Mouse (Mus musculus): Measurements from ENCODE around the gene Cdh9.

The Cdh9 gene

DNA sequence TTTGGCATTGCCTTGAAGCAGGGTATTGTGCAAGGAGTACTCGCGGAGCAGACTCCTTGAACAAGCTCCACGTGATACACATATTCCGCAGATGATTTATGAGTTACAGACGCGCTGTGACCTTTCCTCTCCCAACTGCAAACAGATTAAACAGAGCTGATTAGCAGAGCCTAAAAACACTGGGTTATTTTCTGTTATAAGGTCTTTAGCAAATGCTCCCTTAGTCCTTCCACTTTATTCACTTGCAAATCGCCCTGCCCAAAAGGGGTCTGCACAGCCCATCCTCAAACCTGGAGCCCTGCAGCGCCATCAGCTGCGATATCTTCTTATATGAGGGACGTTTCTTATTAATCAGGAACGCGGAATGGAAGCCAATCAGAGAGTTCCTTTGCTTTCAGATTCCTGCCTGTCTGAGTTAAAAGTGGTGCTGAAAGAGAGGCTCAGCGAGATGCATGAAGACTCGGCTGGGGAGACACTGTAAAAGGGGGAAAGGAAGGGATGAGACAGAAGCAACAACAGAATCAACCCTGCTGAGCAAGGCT, at the start of gene Cdh9:
Gene Cdh9, plus strand, starts transcription at position 287 of the 542 bp plus-strand sequence.
- peak; percentile 34 to 54 for DNase-seq (ENCODE audit: low spot score in 2 of 2)

DNA sequence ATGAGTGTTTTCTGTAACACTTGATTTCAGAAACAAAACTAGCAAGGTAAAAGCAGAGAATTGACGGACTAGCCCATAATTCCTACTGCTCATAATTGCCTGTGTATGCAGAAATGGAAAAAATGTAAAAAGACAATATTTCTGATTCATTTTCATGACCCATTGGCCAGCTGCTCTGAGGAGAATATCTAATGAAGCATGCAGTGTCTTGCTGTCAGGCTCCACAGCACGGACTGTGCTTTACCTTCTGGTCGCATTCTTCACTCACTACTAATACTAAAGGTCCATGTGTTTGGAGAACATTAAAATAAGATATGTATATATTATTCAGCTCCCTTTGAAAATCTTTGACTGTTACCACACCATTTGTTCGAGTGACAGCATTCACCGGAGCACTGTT, 49.5 kb upstream of the Cdh9 start:
- DNase-seq (ENCODE audit: low spot score in 2 of 2): no peak

DNA sequence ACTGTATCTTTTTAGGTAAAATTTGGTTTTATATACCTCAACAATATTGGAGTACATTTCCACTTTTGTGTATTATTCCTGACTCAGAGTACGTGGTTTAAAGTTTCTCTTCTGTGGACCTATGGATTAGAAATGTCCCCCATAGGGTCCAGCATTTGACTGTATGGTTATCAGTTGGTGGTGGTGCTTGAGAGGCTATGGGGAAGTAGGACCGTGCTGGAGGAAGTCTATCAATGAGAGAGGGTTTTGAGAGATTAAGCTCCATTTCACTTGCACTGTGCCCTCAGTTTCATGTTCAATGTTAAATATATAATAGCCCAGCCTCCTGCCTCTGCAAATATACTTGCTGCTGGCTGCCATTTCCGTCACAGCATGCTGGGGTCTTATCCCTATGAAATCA, 28.7 kb upstream of the Cdh9 start:
- DNase-seq (ENCODE audit: low spot score in 2 of 2): no peak

DNA sequence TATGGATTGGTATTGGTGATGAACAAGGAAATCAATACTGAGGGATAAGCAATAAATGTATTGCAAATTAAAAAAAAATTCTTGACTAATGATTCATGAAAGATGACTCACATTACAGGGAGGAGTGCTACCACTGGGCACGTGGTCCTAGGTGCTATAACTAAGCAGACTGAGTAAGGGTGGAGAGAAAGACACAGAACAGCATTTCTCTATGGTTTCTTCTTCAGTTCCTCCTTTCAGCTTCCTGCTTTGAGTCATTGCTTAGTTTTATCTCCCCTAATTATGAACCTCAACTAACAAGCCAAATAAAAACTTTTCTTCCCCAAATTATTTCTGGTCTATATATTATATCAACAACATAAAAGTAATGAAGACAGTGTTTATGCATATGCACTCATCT, 26.2 kb upstream of the Cdh9 start:
- no peak for DNase-seq (ENCODE audit: low spot score in 2 of 2)

DNA sequence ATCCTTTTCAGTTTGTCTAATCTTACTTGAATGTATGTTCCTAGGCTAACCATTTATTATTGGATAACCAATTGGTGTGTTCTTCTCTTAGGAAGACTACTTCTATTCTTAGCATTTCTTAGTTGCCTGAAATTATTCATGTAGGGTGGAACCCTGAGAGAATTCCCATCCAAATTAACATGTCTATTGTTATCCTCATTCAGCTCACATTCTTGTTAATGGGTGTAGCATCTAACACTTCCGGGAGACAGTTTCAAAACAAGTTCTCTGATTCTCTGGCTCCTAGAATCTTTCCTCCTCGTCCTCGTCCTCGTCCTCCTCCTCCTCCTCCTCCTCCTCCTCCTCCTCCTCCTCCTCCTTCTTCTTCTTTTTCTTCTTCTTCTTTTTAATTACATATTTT, 10.5 kb downstream of the Cdh9 start:
- no peak for DNase-seq (ENCODE audit: low spot score in 2 of 2)

DNA sequence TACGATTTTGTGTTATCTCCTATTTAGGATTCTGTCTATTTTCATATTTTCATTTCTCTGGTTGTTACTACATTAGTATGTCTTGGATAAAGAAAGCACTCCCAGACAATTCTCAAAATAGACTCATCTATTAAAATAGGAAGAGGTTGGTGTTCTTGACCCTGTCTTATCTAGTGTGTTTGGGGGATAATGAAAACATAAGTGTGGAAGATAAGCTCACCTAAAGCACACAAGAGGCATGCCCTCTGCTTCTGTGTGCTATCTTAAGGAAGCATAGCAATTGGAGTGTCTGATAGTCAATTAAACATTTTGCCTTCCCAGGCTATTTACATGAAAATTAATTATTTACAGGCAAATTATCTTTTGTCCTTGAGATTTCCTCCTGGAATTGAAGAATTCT, 18.1 kb downstream of the Cdh9 start:
- DNase-seq (ENCODE audit: low spot score in 2 of 2): no peak

DNA sequence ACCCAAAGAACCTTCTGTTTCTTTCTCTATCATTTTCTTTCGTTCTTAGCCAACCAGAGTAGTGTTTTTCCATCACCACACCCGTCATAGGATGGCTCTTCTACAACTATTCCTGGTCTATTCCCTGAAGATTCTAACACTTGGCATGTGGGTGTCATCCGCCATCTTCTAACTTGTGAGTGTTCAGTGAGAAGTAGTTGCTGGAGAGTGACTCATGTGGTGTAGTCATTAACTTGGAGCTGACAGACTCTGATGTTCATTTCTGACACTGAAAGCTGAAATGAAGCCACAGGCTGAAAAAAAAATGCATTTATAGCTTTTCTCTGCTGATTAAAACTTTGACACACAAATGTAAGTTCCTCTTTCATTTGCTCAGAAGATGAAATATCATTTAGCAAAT, 34.7 kb downstream of the Cdh9 start:
- DNase-seq (ENCODE audit: low spot score in 2 of 2): no peak

DNA sequence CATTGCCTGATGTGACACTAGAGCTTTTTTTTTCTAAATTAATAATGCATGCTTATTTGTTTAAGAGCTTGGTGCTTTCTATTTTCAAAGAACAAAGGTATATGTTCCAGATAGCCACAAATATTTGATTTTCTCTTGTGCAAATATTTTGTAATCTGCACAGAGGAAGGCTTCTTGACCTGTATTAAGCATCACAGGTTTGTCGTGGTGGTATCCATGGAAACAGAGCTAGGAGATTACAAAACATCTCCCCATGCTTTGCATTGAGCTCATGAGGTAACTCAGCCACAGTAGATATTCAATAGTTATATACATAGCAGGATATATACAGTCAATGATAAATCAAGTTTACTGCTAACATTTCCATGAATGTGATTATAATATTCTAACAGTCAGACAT, 56.0 kb downstream of the Cdh9 start:
- DNase-seq (ENCODE audit: low spot score in 2 of 2): no peak

DNA sequence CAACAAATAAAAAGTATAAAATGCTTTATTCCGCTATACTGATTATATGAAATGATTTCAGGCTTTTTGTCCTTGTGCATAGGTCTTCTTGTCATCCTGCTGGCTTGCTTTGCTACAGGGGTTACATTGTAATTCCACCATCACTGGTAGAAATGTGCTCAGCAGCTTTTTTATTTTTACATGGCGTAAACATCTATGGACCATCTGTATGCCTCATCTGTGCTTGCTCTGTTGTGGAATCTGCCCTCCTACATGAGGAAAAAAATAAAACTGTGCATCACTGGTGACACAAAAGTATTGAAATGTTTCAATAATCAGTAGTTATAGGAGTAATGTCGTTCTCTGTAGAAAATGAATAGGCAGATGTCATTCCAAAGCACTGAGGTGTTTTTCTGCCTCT, 64.3 kb downstream of the Cdh9 start:
- DNase-seq (ENCODE audit: low spot score in 2 of 2): no peak

DNA sequence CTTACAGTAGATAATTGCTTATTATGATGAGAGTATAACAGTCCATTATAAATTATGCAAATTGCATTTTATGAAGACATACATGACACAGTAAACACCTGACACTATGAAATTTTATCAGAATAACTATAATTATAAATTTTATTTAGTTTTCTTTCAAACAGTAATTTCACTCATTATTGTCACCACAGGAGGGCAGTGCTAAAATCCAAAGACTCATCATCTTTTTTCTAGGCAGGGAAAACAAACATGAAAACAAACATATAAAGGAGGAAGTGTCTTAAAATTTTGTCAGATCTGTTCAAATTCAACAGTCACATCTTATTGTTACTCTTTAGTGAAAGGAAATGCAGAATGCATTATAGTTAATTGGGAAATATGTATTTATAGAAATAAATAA, 72.7 kb downstream of the Cdh9 start:
- no peak for DNase-seq (ENCODE audit: low spot score in 2 of 2)

DNA sequence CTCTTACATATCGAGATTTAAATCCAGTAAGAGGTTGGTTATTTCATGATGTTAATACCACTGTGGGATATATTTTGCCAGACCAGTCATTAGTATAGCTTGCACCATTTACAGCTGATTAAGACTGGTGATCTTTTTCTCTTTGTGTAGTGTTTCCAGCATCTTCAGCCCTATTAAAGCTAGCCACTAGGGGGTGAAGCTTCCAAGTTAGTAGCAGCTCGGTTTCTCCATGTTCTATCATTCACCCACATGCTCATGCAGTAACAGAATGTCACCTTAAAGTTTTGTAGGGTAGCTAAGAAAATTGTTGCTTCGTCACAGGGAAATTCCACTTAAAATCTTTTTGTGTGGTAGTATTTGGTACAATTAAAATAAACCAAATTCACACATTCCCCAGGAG, 82.2 kb downstream of the Cdh9 start:
- DNase-seq (ENCODE audit: low spot score in 2 of 2): no peak

DNA sequence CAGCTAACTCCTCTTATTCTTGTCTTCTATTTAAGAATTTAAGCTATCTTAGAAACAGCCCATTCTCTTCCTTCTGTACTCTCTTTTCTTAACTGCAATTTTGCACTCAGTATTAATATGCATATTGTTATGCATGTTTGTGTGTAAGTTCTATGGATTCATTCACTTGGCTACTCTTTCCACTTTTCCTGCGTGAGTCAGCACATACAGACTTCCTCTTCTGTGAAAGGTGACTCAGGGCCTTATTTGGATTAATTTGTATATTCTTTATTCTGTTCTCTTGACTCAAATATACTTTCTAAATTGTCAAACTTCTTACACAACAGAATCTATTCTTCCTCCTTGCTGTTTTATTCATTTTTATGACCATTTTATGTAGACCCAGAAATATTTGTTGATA, 85.5 kb downstream of the Cdh9 start:
- DNase-seq (ENCODE audit: low spot score in 2 of 2): no peak

DNA sequence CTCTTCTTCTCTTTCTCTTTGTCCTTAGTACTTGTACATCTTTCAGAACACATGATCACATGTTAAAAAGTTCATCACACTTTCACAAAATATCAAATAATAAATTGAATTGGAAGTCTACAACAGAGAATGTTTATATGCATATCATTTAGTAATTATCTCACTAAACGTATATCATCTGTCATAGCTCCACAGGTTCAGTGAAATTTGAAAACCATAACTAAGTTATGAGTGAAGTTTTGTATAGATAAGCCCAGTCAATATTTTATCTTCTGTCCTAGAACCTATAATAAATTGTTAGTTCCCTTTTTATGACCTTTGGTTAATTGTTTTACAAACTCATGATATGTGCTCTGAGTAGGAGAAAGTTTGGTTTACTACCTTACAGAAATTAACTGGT, 106.2 kb downstream of the Cdh9 start:
- no peak for DNase-seq (ENCODE audit: low spot score in 2 of 2)

DNA sequence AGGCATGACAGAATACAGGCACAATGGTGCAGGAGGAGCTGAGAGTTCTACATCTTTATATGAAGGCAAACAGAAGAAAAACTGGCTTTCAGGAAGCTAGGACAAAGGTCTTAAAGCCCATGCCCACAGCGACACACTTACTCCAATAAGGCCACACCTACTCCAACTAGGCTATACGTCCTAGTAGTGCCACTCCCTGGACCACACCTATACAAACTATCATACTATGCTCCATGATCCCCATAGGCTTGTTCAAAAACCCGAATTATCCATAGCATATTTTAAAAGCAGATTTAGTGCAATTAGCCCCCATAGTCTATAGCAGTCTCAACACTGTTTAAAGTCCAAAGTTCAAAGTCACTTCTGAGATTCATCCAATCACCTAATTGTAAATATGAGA, 154.0 kb downstream of the Cdh9 start:
- DNase-seq (ENCODE audit: low spot score in 2 of 2): no peak

DNA sequence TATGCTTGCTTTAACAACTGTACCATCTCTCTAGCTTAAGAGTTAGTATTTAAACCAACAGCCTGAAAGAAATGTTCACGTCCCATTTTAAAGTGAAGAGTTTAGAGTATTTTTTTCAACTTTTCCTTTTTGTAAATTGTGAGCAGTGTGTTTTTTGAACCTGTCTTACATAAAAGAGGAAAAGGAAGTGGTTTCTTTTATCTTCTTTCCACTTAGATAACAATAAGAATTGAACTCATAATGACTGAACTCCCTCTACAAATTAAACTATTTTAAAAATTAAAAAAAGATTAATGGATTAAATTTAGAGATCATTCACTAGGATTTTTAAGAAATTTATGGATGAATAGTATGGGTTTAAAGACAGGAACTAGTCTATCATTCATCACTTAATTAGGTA, 168.1 kb downstream of the Cdh9 start:
- DNase-seq (ENCODE audit: low spot score in 2 of 2): no peak
